Comparison of ENCODE assay signal across 10 mouse cellular contexts in genomic region chr1:90969347-90969784, GRCm38 (mm10). TPM values are rescaled to one million over a fixed set of nuclear protein-coding genes. Genes with fewer than 3 reads are reported as not detected.
DNase-seq lines count a peak whose midpoint lies in the region; ATAC-seq and TF ChIP-seq lines count a peak whose summit lies in the region.
"Had no signal": no experiment of that assay in that cellular context is flagged by ENCODE, and none has a peak within 500 bp of the region (broad histone marks: within the 10 kb centered on the region; RNA-seq: fewer than 3 reads in every experiment).

Rab17 (minus strand) TSS chr1:90969661.

- H3K4me2 ChIP-seq in heart, postnatal 0 days (ENCODE audit: low read depth, low read length): peak within 1 kb of the TSS; percentile 28
- peak within 1 kb of the TSS; percentile 51 for H3K4me2 ChIP-seq in intestine, embryonic 16.5 days (ENCODE audit: low read depth, low read length)
- peak within 1 kb of the TSS; percentile 20; the same call in 1 of the 2 replicates for H3K4me2 ChIP-seq in limb, embryonic 15.5 days
- H3K4me2 ChIP-seq: midbrain, embryonic 11.5 days had no signal

- no peak for DNase-seq in heart, postnatal 0 days (ENCODE audit: low spot score)
- DNase-seq in heart, postnatal 36 days: no peak
- DNase-seq in spleen, postnatal 14 days (ENCODE audit: low spot score in 2 of 2): no peak
- no peak for DNase-seq in right cerebral cortex, postnatal 25 days

- no peaks in the 10 kb centered on the region for H3K27me3 ChIP-seq in heart, postnatal 0 days (ENCODE audit: control insufficient read depth, insufficient read depth, low read length)
- H3K27me3 ChIP-seq in intestine, embryonic 16.5 days (replicated peaks; ENCODE audit: control insufficient read depth, insufficient read depth, low read length): no peaks in the 10 kb centered on the region
- 0 out of 2 replicates have a peak, but pooled peaks cover 4% of the 10 kb centered on the region for H3K27me3 ChIP-seq in limb, embryonic 15.5 days
- no peaks in the 10 kb centered on the region for H3K27me3 ChIP-seq in small intestine, adult 2 months (ENCODE audit: control insufficient read depth, insufficient read depth, low read length)

- peak; percentile 57 for TF ChIP-seq POLR2A in small intestine, adult 2 months (IDR thresholded peaks at IDR 0.05; ENCODE audit: low read depth, low read length)

- no peak for TF ChIP-seq CTCF in heart, postnatal 0 days (IDR thresholded peaks at IDR 0.05; ENCODE audit: low read depth)
- TF ChIP-seq CTCF in small intestine, adult 2 months (IDR thresholded peaks at IDR 0.05; ENCODE audit: extremely low read depth, insufficient read length, insufficient replicate concordance, low read depth, low read length): no peak

- intact Hi-C loops in heart, postnatal 36 days (cut with DNase I): no loop called here

- no peaks in the 10 kb centered on the region for H3K9me3 ChIP-seq in heart, postnatal 0 days (replicated peaks; ENCODE audit: control insufficient read depth, low read length)
- no peaks in the 10 kb centered on the region for H3K9me3 ChIP-seq in intestine, embryonic 16.5 days (ENCODE audit: control insufficient read depth, low read length)
- no peaks in the 10 kb centered on the region for H3K9me3 ChIP-seq in limb, embryonic 15.5 days

- TF ChIP-seq EP300 in heart, postnatal 0 days (IDR thresholded peaks at IDR 0.05; ENCODE audit: low read depth): no peak

- ATAC-seq in heart, postnatal 0 days (ENCODE audit: insufficient read depth, low read depth): no peak
- peak; percentile 85 for ATAC-seq in intestine, embryonic 16.5 days
- no peak for ATAC-seq in limb, embryonic 15.5 days (ENCODE audit: insufficient number of reproducible peaks, low FRiP score, low TSS enrichment, low read depth)
- ATAC-seq in inflammation-experienced regulatory T-cells, adult 6 months: no peak

- no peak within 1 kb of the TSS for H3K4me3 ChIP-seq in heart, postnatal 0 days (ENCODE audit: low read depth, low read length)
- H3K4me3 ChIP-seq in intestine, embryonic 16.5 days (ENCODE audit: low read length): peak within 1 kb of the TSS; percentile 56
- no peak within 1 kb of the TSS for H3K4me3 ChIP-seq in limb, embryonic 15.5 days
- peak within 1 kb of the TSS; percentile 79 for H3K4me3 ChIP-seq in small intestine, adult 2 months (ENCODE audit: low read depth, low read length)

- H3K4me1 ChIP-seq in heart, postnatal 0 days (ENCODE audit: control insufficient read depth, insufficient read depth): peaks cover 27% of the 10 kb centered on the region
- H3K4me1 ChIP-seq in intestine, embryonic 16.5 days (ENCODE audit: control insufficient read depth, insufficient read depth, low read length): peaks cover 35% of the 10 kb centered on the region
- peaks cover 28% of the 10 kb centered on the region for H3K4me1 ChIP-seq in limb, embryonic 15.5 days
- peaks cover 12% of the 10 kb centered on the region; the same call in 1 of the 2 replicates for H3K4me1 ChIP-seq in small intestine, adult 2 months (ENCODE audit: control insufficient read depth, insufficient read depth, insufficient read length, low read length)

- 39% methylated on average over 9 of the region's 9 CpGs for WGBS in heart, postnatal 0 days
- WGBS in intestine, embryonic 16.5 days: 15% methylated on average over 9 of the region's 9 CpGs
- 11% methylated on average over 9 of the region's 9 CpGs for WGBS in limb, embryonic 15.5 days
- WGBS in small intestine, adult 2 months: 7% methylated on average over 9 of the region's 9 CpGs

- H3K36me3 ChIP-seq in heart, postnatal 0 days (replicated peaks; ENCODE audit: control insufficient read depth, insufficient read depth, low read length): no peaks in the 10 kb centered on the region
- H3K36me3 ChIP-seq in intestine, embryonic 16.5 days (ENCODE audit: control insufficient read depth, insufficient read depth, low read length): no peaks in the 10 kb centered on the region
- H3K36me3 ChIP-seq in limb, embryonic 15.5 days: no peaks in the 10 kb centered on the region
- peaks cover 4% of the 10 kb centered on the region; the same call in 1 of the 2 replicates for H3K36me3 ChIP-seq in small intestine, adult 2 months (ENCODE audit: control insufficient read depth, insufficient read depth, low read length)

- 0 out of 2 replicates have a peak within 1 kb of the TSS, but pooled peaks have one; percentile 21 for H3K9ac ChIP-seq in heart, postnatal 0 days (replicated peaks; ENCODE audit: low read depth, low read length)
- H3K9ac ChIP-seq in intestine, embryonic 16.5 days (ENCODE audit: low read depth, low read length): peak within 1 kb of the TSS; percentile 73
- H3K9ac ChIP-seq in limb, embryonic 15.5 days: no peak within 1 kb of the TSS

- 0 out of 2 replicates have a peak within 1 kb of the TSS, but pooled peaks have one; percentile 2 for H3K27ac ChIP-seq in heart, postnatal 0 days (ENCODE audit: low read depth)
- H3K27ac ChIP-seq in intestine, embryonic 16.5 days (ENCODE audit: low read length): peak within 1 kb of the TSS; percentile 93
- no peak within 1 kb of the TSS for H3K27ac ChIP-seq in limb, embryonic 15.5 days
- H3K27ac ChIP-seq in small intestine, adult 2 months (ENCODE audit: insufficient read depth, low read depth, low read length): peak within 1 kb of the TSS; percentile 89

RNA-seq across cellular contexts. Expression of gene Rab17, which starts in this region (rescaled TPM):
- 7.1 and 8.4 TPM in 2 replicates for total RNA-seq in heart, postnatal 0 days (2014; rRNA removed; ENCODE audit: low replicate concordance)
- 5.1 and 5.6 TPM in 2 replicates for polyA plus RNA-seq in heart, postnatal 0 days (2015; fragmentation: Nextera tagmentation; extraction: Ambion mirVana)
- total RNA-seq in heart, postnatal 36 days (2021): 1 to 10 TPM; 2.0 to 2.1 TPM
- 62.2 and 69.3 TPM in 2 replicates for polyA plus RNA-seq in intestine, embryonic 16.5 days (2015; fragmentation: Nextera tagmentation; extraction: Ambion mirVana)
- polyA plus RNA-seq in limb, embryonic 15.5 days (2015; fragmentation: Nextera tagmentation; extraction: Ambion mirVana): 2.4 and 2.5 TPM in 2 replicates
- 16.3 and 42.5 TPM in 2 replicates for polyA plus RNA-seq in small intestine, adult 2 months (2012; rRNA removed)
- not detected for polyA plus RNA-seq in inflammation-experienced regulatory T-cells, adult 6 months (2017; shearing (Covaris generic))
- total RNA-seq: gastrocnemius, adult 18-20 months had no signal
- polyA plus RNA-seq: midbrain, embryonic 11.5 days had no signal

Comparison
In these comparisons a context has a peak if more than half of its experiments do, and no peak if none do; other contexts are left out.
1. H3K4me3 ChIP-seq: peak in intestine, embryonic 16.5 days (single experiment) and small intestine, adult 2 months (single experiment); none in heart, postnatal 0 days (single experiment) and limb, embryonic 15.5 days (single experiment).
2. Peak in every context shown above with its lines, with median percentiles within 50 percentile points of each other: H3K4me2 ChIP-seq.